Mouse (Mus musculus): ENCODE data around the gene Tshb. TPM values are rescaled to one million over a fixed set of nuclear protein-coding genes. Genes with fewer than 3 reads are reported as not detected.

The Tshb gene
- total RNA-seq, 1 experiment from 2014 or later: 0.47 TPM

DNA sequence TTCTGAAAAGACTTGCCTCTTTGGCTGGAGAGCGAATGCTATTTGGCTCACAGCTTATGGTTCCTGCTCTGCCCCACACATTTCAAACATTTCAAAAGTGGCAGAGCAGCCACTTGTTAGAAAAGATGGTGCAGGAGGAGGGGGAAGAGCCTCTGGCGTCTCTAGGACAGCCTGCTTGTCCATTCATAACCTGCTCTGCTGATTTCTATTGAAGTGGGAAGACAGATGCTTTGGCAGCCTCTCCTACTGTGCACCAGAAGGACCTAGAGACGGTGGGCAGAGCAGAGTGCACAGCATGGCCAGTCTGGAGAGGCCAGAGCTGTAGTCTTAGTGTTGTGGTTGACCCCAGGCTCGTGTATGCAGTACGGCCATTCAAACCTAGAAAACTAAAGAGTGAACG is 43.6 kb downstream of the Tshb start:
- ATAC-seq (ENCODE audit: extremely low read depth, insufficient number of reproducible peaks, low FRiP score, poor library complexity, severe bottlenecking): no peak

DNA sequence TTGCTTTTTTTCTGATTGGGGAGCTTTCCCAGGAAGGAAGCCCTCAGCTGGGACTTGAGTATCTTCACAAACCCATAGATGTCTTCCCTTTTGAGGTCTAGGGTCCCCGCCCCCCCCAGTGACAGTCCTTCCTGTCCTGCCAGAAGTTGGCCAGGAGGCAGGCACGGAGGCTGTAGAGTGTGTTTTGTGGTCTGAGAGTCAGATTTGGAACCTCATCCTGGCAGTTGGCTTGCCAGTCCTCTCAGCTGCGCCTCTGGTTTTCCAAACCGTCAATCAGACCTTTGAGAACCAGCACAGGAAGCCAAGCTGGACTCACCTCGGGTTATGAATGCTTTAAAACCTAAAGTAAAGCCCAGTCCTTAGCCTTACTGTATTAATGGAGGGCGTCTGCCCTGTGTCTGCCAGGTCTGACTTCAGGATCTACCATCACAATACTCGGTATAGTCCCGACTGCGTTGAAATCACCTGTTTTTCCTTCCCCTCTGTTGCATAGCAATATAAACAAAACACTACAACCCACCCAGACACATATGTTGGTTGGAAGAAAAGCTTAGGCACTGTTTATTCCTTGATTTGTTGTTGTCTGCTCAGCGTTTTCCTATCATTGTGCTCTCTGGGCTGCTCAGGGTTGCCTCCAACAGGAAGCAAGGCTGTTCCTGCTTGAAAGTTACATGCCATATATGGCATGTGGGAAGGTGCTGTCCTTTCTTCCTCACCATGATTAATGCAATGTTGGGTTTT is 44.2 kb downstream of the Tshb start:
- ATAC-seq (ENCODE audit: extremely low read depth, insufficient number of reproducible peaks, low FRiP score, poor library complexity, severe bottlenecking): peak; percentile 18

DNA sequence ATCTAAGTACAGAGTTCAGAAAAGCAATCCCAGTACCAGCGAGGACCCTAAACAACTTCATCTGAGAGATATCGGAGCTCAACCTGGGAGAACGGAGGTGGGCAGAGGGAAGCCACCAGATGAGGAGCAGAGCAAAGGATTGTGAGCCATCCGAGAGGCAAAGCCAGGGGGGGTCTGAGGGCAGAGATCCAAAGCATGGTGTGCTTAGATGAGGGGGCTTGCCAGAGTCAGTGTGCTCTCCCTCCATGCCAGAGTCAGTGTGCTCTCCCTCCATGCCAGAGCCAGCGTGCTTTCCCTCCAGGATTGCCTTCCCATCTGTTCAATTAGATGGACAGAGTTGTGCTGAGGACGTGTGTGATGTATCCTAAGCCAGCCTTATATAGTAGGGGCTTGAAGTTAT is 45.4 kb downstream of the Tshb start:
- ATAC-seq (ENCODE audit: extremely low read depth, insufficient number of reproducible peaks, low FRiP score, poor library complexity, severe bottlenecking): no peak

DNA sequence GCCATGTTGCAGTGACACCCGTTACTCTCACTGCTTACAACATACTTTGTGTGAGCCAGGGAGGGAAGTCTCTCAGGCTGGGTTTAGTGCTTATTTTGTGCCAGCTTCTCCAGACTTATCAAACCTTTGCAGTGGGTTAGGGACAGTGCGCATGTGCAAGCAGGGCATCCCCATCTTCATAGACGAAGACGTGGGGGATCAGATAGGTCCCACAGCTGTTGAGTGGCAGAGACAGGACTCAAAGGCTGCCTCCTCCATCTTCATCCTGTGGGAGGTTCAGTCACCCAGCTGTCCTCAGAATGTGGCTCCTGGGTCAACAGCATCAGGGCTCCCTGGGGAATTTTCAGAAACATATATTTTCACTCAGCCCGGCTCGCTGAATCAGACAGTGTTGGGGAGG is 46.1 kb downstream of the Tshb start:
- no peak for ATAC-seq (ENCODE audit: extremely low read depth, insufficient number of reproducible peaks, low FRiP score, poor library complexity, severe bottlenecking)

DNA sequence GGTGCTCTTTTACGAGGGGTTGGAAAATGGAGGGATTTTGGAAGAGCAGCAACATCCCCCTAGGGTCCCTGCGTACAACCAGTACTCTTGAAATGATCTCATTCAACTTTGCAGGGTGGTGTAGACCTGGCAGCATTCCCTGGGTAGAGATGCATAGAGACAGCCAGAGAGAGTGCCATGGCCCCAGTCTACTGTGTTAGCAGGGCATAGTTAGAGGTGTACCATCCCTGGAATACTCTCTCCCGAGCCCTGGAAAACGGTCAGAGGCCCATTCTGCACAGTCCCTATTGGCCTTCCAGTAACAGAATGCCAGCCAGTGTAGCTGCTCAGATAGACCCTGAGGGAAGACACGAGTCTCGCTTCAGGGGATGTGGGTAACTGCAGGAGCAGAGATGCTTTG is 46.9 kb downstream of the Tshb start:
- no peak for ATAC-seq (ENCODE audit: extremely low read depth, insufficient number of reproducible peaks, low FRiP score, poor library complexity, severe bottlenecking)

DNA sequence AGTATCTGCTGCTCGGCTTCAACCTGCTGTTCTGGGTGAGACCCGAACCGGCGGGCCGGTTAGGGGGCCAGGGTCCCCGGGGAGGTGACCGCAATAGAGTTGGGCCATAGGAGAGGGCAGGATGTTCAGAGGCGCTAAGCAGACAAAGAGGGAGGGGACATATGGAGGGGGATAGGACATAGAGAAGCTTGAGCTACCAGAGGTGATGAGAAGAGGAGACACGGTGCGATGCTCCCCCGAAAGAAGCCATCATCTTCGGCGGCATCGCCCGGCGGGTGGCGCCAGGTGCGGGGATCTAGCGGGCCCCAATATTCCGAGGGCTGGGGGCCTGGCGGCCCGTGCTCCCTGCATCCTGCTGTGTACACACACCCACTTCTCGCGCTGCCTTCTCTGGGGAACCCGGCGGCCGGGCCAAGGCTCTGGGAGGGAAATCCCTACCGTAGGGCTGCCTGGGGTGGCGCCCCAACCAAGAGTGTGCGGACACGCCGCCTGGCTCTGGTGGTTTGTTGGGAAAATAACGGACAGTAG is 47.4 kb downstream of the Tshb start:
- ATAC-seq (ENCODE audit: extremely low read depth, insufficient number of reproducible peaks, low FRiP score, poor library complexity, severe bottlenecking): peak; percentile 45

DNA sequence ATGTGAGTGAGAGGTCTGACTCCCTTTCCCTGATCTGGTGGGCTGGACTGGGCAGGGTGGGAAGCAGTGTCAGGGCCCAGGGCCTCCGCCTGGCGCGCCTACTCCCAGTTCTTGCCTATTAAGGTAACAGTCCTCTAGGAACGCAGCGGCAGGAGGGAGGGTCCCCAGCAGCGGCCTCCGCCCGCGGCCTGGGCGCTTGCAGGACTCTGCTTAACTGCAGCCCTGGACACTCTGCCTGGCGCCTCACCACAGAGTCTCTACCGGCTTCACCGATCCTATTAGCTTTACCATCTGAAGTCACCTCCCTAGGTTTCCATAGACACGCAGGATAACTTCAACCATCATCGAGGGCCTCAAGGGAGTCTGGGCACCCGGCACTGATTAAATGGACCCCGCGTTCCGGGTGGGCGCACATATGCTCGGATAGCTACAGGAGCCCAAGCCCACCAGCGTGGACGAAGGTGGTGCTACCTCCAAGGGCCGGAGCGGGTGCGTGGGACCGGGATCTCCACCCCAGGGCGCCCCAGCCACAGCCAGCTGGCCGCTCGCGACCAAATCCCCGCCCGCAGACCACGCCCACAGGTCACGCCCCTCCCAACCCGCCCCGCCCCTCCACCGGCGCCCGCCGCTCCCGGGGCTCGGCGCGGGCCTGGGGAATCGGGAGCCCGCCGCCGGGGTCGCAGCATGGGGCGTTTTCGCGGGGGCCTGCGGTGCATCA is 48.0 kb downstream of the Tshb start, which contains the start of gene Tspan2:
TSS of gene Tspan2 (plus strand) at position 217 of the 718 bp plus-strand sequence.
- ATAC-seq (ENCODE audit: extremely low read depth, insufficient number of reproducible peaks, low FRiP score, poor library complexity, severe bottlenecking): peak; percentile 36

DNA sequence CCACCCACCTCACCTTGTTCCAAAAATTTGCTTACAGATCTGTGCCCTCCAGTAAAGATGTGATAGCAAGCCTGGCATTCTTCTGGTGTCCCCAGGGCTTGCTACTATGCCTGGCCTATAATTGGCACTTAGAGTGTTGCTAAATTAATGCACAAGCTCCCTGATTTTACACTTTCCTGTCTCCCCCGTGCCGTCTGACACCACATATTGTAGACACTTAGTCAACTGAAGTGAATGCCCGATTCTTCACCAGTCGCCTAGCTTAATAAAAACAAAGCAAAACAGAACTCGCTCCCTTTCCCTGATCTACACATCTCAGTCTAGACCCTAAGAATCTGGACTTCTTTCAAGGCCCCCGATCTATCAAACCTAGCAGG is 48.6 kb downstream of the Tshb start:
- ATAC-seq (ENCODE audit: extremely low read depth, insufficient number of reproducible peaks, low FRiP score, poor library complexity, severe bottlenecking): no peak

DNA sequence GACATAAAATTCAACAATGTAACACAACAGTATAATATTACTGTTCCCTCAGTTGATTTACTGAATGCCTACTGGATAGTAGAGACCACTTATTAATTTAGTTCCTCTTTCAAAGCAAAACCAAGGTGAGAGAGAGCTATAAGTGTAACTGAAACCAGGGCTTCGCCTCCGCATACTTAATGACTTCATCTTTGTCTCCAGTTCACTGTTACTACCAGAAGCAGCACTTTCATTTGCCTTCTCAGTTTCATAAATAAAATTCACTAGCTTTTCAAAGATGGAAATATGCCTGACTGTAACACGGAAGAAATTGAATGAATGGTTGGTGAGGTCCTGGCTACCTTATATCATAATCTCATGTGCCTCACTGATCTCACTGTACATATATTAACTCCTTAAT is 49.5 kb downstream of the Tshb start:
- ATAC-seq (ENCODE audit: extremely low read depth, insufficient number of reproducible peaks, low FRiP score, poor library complexity, severe bottlenecking): peak; percentile 64; the same call in 1 of the 2 replicates

DNA sequence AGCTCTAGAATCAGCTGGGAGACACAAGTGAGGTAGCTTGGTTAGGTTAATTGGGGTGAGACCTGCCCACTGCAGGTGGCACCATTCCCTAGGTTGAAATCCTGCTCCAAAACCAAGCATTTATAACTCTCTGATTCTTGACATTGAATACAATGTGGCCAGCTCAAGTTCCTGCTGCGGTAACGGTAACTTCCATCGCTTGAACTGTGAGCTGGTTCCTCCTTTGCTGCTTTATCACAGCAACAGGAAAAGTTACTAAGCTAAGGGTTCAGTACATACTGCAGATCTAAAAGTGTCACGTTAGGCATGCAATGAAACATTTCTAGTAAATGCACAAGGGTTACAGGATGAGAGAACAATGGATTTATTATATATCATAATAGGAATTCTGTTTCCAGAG is 49.9 kb downstream of the Tshb start:
- ATAC-seq (ENCODE audit: extremely low read depth, insufficient number of reproducible peaks, low FRiP score, poor library complexity, severe bottlenecking): no peak; the same call in 1 of the 2 replicates

DNA sequence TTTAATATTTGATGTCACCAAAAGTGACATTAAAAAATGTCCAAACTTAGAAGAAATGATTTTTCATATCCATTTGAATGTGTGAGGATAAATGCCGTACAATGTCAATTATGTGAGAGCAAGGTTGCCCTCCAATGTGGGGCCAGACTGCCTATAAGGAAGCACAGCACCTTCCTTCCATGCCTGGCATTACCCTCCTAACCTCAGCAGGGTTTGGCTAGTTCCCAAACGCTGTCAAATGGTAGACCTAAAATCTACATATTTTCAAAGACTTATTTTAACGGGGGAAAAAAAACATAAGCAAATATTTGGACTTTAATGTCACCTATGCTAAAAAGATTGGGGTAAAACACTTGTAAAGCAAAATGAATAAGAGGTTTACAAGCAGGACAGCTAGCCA is 51.4 kb downstream of the Tshb start:
- no peak for ATAC-seq (ENCODE audit: extremely low read depth, insufficient number of reproducible peaks, low FRiP score, poor library complexity, severe bottlenecking)

DNA sequence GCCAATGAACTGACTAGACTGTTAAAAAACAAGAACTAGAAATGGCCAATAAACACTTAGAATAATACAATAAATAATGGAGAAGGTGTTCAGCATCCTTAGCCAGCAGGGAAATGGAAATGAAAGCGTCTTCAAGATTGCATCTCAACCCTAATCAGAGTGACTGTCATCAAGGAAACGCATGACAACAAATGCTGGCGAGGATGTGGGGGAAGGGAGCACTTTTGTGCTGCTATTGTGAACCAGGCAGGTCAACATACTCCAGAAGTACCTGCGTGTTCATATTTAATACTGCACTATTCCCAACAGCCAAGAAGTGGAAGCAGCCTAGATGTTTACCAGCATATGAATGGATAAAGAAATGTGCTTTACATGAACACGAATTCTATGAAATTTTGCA is 53.1 kb downstream of the Tshb start:
- ATAC-seq (ENCODE audit: extremely low read depth, insufficient number of reproducible peaks, low FRiP score, poor library complexity, severe bottlenecking): no peak

Other genes with a start within 250 kb of the Tshb start
- gene Tspan2, start 48.2 kb downstream of the Tshb start, total RNA-seq (2017): 32.3 and 35.3 TPM in 2 replicates
- not detected in 2 replicates for gene Sycp1, start 153.4 kb upstream of the Tshb start, total RNA-seq (2017)
- not detected in 2 replicates for gene Nr1h5, start 181.4 kb upstream of the Tshb start, total RNA-seq (2017)
- 85.5 and 92.5 TPM in 2 replicates for gene Sike1, start 213.0 kb upstream of the Tshb start, total RNA-seq (2017)
- 562 and 607 TPM in 2 replicates for gene Csde1, start 237.7 kb upstream of the Tshb start, total RNA-seq (2017)